Comparison of ENCODE assay signal across 25 mouse cellular contexts in the genomic region with DNA sequence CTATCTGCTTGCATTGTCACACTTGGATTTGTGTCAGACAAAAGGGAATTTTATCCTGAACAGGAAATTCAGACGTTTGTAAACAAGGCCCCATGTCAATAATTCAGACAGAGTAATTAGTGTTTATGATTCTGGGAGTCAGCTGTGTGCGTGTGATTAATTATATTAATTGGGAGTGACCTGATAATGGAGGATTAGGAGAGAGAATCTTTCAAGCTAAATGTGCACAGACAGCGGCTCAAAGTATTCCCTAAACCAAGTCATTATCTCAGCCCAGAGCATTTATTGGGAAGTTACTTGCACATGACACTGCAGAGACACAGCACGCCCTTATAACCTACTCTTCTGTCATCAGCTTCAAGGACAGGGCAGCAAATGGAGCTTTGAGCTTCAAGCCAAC.
"Had no signal": no experiment of that assay in that cellular context is flagged by ENCODE, and none has a peak within 500 bp of the region (broad histone marks: within the 10 kb centered on the region; RNA-seq: fewer than 3 reads in every experiment).

No protein-coding gene starts in this region.

- H3K4me3 ChIP-seq: gastrocnemius, adult 2 months; heart, adult 2 months; hindbrain, embryonic 10.5 days; hindbrain, embryonic 12.5 days; intestine, embryonic 15.5 days; limb, embryonic 13.5 days; limb, embryonic 15.5 days; liver, embryonic 12.5 days had no signal

- H3K9me3 ChIP-seq: hindbrain, embryonic 10.5 days; hindbrain, embryonic 12.5 days; intestine, embryonic 15.5 days; limb, embryonic 13.5 days; limb, embryonic 15.5 days; liver, embryonic 12.5 days had no signal

- DNase-seq: gastrocnemius, adult 2 months; gastrocnemius, postnatal 10 days; gastrocnemius, postnatal 25 days; heart, adult 11 months; heart, adult 2 months; heart, postnatal 10 days; heart, postnatal 4 days; kidney, adult 18-20 months; kidney, postnatal 25 days; kidney, postnatal 4 days; layer of hippocampus, adult 9-11 months; layer of hippocampus, postnatal 36 days; left cerebral cortex, postnatal 4 days had no signal

- H3K4me1 ChIP-seq: hindbrain, embryonic 10.5 days; hindbrain, embryonic 12.5 days; intestine, embryonic 15.5 days; limb, embryonic 13.5 days; limb, embryonic 15.5 days; liver, embryonic 12.5 days had no signal

- H3K27me3 ChIP-seq: hindbrain, embryonic 12.5 days; intestine, embryonic 15.5 days; limb, embryonic 13.5 days; limb, embryonic 15.5 days; liver, embryonic 12.5 days had no signal

- H3K36me3 ChIP-seq: hindbrain, embryonic 10.5 days; hindbrain, embryonic 12.5 days; intestine, embryonic 15.5 days; limb, embryonic 13.5 days; limb, embryonic 15.5 days; liver, embryonic 12.5 days had no signal

- ATAC-seq: hindbrain, embryonic 16.5 days; inflammation-experienced regulatory T-cells, adult 6 months; intestine, embryonic 15.5 days; intestine, postnatal 0 days; liver, embryonic 12.5 days had no signal

- H3K27ac ChIP-seq: gastrocnemius, adult 2 months; heart, adult 2 months; hindbrain, embryonic 10.5 days; hindbrain, embryonic 12.5 days; hindbrain, embryonic 14.5 days; intestine, embryonic 15.5 days; limb, embryonic 13.5 days; limb, embryonic 15.5 days; liver, embryonic 12.5 days; liver, embryonic 14.5 days had no signal

- H3K4me2 ChIP-seq: heart, embryonic 11.5 days; hindbrain, embryonic 12.5 days; hindbrain, embryonic 14.5 days; intestine, embryonic 15.5 days; limb, embryonic 13.5 days; limb, embryonic 15.5 days; liver, embryonic 12.5 days had no signal

- H3K9ac ChIP-seq: hindbrain, embryonic 12.5 days; hindbrain, embryonic 14.5 days; intestine, embryonic 15.5 days; limb, embryonic 13.5 days; limb, embryonic 15.5 days; liver, embryonic 12.5 days; liver, embryonic 14.5 days had no signal
